ENCODE assay signal across 9 mouse cellular contexts in the genomic region with DNA sequence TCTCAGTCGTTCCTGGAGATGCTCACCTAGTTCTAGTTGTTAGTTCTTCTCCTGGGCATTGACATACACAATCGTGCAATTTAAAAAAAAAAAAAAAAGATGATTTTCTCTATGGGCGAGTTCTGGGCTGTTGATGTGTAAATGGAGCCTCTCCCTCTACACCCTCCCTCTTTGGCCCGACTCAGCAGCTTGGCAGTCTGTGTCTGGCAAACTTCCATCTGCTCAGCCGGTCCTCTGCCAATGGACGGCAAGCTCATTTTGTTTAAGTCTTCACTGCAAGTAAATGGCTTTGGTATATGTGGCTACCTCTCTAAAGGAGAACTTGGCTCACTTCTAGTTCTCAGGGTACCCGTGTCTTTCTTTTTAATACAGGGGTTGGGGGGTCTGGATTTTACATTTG. TPM values are rescaled to one million over a fixed set of nuclear protein-coding genes. Genes with fewer than 3 reads are reported as not detected.
DNase-seq lines count a peak whose midpoint lies in the region; ATAC-seq lines count a peak whose summit lies in the region.
"Had no signal": no experiment of that assay in that cellular context is flagged by ENCODE, and none has a peak within 500 bp of the region (broad histone marks: within the 10 kb centered on the region; RNA-seq: fewer than 3 reads in every experiment).

No protein-coding gene starts in this region.

- H3K9ac ChIP-seq in hindbrain, embryonic 15.5 days, result no peak overlapping the region

- no peaks in the 10 kb centered on the region for H3K36me3 ChIP-seq in hindbrain, embryonic 15.5 days
- H3K36me3 ChIP-seq in hindbrain, embryonic 10.5 days, result 0 out of 2 replicates have a peak, but pooled peaks cover 3% of the 10 kb centered on the region

- no peak overlapping the region for H3K4me2 ChIP-seq in hindbrain, embryonic 15.5 days

- ATAC-seq in hindbrain, embryonic 15.5 days (ENCODE audit: low FRiP score, low read depth), result 0 out of 2 replicates have a peak, but pooled peaks have one; percentile 36

- no peak overlapping the region for H3K4me3 ChIP-seq in hindbrain, embryonic 15.5 days
- H3K4me3 ChIP-seq in hindbrain, embryonic 10.5 days, result no peak overlapping the region

- DNase-seq in hindbrain, embryonic 10.5 days (ENCODE audit: low spot score), result no peak
- peak; percentile 81 for DNase-seq in adrenal gland, postnatal 14 days
- peak; percentile 57 to 68 for DNase-seq in frontal cortex, postnatal 36 days (ENCODE audit: low spot score in 2 of 2)
- DNase-seq in kidney, postnatal 4 days, result peak; percentile 24 to 50
- DNase-seq in lung, postnatal 4 days, result peak; percentile 65 to 79
- no peak for DNase-seq in spleen, postnatal 36 days (ENCODE audit: low spot score in 2 of 2)
- DNase-seq in thymus, postnatal 4 days, result no peak

- H3K4me1 ChIP-seq in hindbrain, embryonic 15.5 days (replicated peaks), result peaks cover 19% of the 10 kb centered on the region
- peaks cover 18% of the 10 kb centered on the region for H3K4me1 ChIP-seq in hindbrain, embryonic 10.5 days (replicated peaks)

- H3K9me3 ChIP-seq in hindbrain, embryonic 15.5 days, result no peaks in the 10 kb centered on the region
- no peaks in the 10 kb centered on the region for H3K9me3 ChIP-seq in hindbrain, embryonic 10.5 days

- H3K27me3 ChIP-seq in hindbrain, embryonic 15.5 days, result no peaks in the 10 kb centered on the region
- H3K27me3 ChIP-seq in hindbrain, embryonic 10.5 days (ENCODE audit: insufficient read depth, poor library complexity, severe bottlenecking), result peaks cover 10% of the 10 kb centered on the region

- 33% methylated on average over 7 of the region's 7 CpGs for WGBS in hindbrain, embryonic 15.5 days
- 75% methylated on average over 7 of the region's 7 CpGs for WGBS in hindbrain, embryonic 10.5 days

- H3K27ac ChIP-seq in hindbrain, embryonic 15.5 days (replicated peaks), result no peak overlapping the region
- no peak overlapping the region for H3K27ac ChIP-seq in hindbrain, embryonic 10.5 days

RNA-seq across cellular contexts. Expression of gene Hexb, which starts 4.7 kb away (rescaled TPM):
- 45.2 and 52.9 TPM in 2 replicates for polyA plus RNA-seq in hindbrain, embryonic 15.5 days (2015; fragmentation: Nextera tagmentation; extraction: Ambion mirVana)
- 18.7 and 23.4 TPM in 2 replicates for polyA plus RNA-seq in hindbrain, embryonic 10.5 days (2016; fragmentation: Nextera tagmentation; extraction: Ambion mirVana)
- total RNA-seq in adrenal gland, postnatal 14 days (2021), result 24.6 and 25.6 TPM in 2 replicates

RNA-seq across cellular contexts. Expression of gene Enc1, which starts 47.5 kb away (rescaled TPM):
- polyA plus RNA-seq in hindbrain, embryonic 15.5 days (2015; fragmentation: Nextera tagmentation; extraction: Ambion mirVana), result 57.3 and 59.7 TPM in 2 replicates
- polyA plus RNA-seq in hindbrain, embryonic 10.5 days (2016; fragmentation: Nextera tagmentation; extraction: Ambion mirVana), result 11.2 and 18.6 TPM in 2 replicates
- total RNA-seq in adrenal gland, postnatal 14 days (2021), result 15.0 and 19.0 TPM in 2 replicates
- total RNA-seq: MEL had no signal

RNA-seq across cellular contexts. Expression of gene Gfm2, which starts 55.7 kb away (rescaled TPM):
- polyA plus RNA-seq in hindbrain, embryonic 15.5 days (2015; fragmentation: Nextera tagmentation; extraction: Ambion mirVana), result 31.8 and 34.4 TPM in 2 replicates
- polyA plus RNA-seq in hindbrain, embryonic 10.5 days (2016; fragmentation: Nextera tagmentation; extraction: Ambion mirVana), result 37.4 and 44.0 TPM in 2 replicates
- total RNA-seq in adrenal gland, postnatal 14 days (2021), result 38.0 and 40.9 TPM in 2 replicates

RNA-seq across cellular contexts. Expression of gene Nsa2, which starts 55.7 kb away (rescaled TPM):
- 35.0 and 36.0 TPM in 2 replicates for polyA plus RNA-seq in hindbrain, embryonic 15.5 days (2015; fragmentation: Nextera tagmentation; extraction: Ambion mirVana)
- polyA plus RNA-seq in hindbrain, embryonic 10.5 days (2016; fragmentation: Nextera tagmentation; extraction: Ambion mirVana), result 43.5 and 63.0 TPM in 2 replicates
- total RNA-seq in adrenal gland, postnatal 14 days (2021), result 92.3 and 110 TPM in 2 replicates

Comparison
In these comparisons a context has a peak if more than half of its experiments do, and no peak if none do; other contexts are left out.
1. DNase-seq: peak in adrenal gland, postnatal 14 days (single experiment), frontal cortex, postnatal 36 days (2 of 2), kidney, postnatal 4 days (2 of 2) and lung, postnatal 4 days (2 of 2); none in hindbrain, embryonic 10.5 days (single experiment), spleen, postnatal 36 days (0 of 2) and thymus, postnatal 4 days (single experiment).